Mouse (Mus musculus): Measurements from ENCODE around the gene Tfg. TPM values are rescaled to one million over a fixed set of nuclear protein-coding genes. Genes with fewer than 3 reads are reported as not detected.

The Tfg gene
- 159 and 168 TPM in 2 replicates for polyA plus RNA-seq (2015; fragmentation: Nextera tagmentation; extraction: Ambion mirVana)

GRCm38 (mm10) chr16:56717224-56718200 is at the start of gene Tfg:
Gene Tfg (minus strand): TSS chr16:56717450.
- Histone ChIP-seq H3K4me2 (replicated peaks) (peak within 1 kb of the TSS; percentile 80), H3K27me3 (no peaks in the 10 kb centered on the region), H3K27ac (peak within 1 kb of the TSS; percentile 96), H3K36me3 (no peaks in the 10 kb centered on the region), H3K4me3 (replicated peaks) (peak within 1 kb of the TSS; percentile 72), H3K4me1 (replicated peaks) (peaks cover 25% of the 10 kb centered on the region), H3K9ac (replicated peaks) (peak within 1 kb of the TSS; percentile 90), H3K9me3 (no peaks in the 10 kb centered on the region)
- WGBS, result under 1% methylated on average over 57 of the region's 62 CpGs
- ATAC-seq, result peak; percentile 98

- Histone ChIP-seq H3K4me1 (replicated peaks) (no peaks in the 10 kb centered on the region), H3K4me3 (replicated peaks) (no peak overlapping the region), H3K9me3 (no peaks in the 10 kb centered on the region), H3K36me3 (no peaks in the 10 kb centered on the region), H3K27me3 (no peaks in the 10 kb centered on the region), H3K4me2 (replicated peaks) (no peak overlapping the region), H3K27ac (no peak overlapping the region), H3K9ac (replicated peaks) (no peak overlapping the region)
- WGBS, result 33% methylated on average over 1 of the region's 1 CpGs
- no peak for ATAC-seq
These were observed 11.8 kb upstream of the Tfg start for GRCm38 (mm10) chr16:56729060-56729459.

DNA sequence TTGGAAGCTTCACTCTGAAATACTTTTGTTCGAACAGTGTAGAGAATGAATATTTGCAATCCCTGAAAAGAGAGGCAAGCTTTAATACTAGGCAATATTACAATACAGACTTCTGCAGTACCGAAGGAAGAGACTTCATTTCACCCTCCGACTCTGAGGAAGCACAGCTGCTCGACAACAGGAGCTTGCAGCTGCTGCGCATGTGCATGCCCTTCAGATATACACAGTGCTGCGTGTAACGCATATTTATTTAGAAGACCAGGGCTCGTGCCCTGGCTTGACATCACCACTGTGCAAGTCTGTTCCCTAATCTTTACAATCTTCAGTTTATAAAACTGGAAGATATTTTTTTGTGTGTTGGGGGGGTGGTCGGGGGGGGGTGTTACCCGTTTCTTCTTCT is 7.7 kb upstream of the Tfg start:
- ATAC-seq, result no peak
- no peak overlapping the region for H3K4me2 ChIP-seq (replicated peaks)

DNA sequence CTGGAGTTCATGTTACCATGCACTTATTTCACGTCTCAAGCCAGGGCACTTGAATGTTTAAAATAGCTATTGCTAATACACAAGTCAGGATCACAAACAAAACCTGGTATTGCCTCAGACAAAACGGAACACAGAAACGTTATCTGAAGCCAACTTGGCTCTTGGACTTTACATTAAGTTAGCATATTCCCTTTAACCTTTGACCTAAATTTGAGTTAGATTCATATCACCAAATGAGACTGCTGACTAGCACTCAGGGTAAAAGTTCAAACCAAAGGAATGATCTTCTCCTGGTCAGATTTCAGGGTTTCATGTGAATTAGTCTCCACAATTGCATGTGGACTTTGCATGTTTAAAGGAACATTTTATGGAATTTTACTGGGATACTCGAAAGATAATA is 5.1 kb upstream of the Tfg start:
- WGBS, result 69% methylated on average over 4 of the region's 4 CpGs
- Histone ChIP-seq H3K9me3 (no peaks in the 10 kb centered on the region), H3K4me3 (replicated peaks) (no peak overlapping the region), H3K27ac (no peak overlapping the region), H3K4me1 (replicated peaks) (0 out of 2 replicates have a peak, but pooled peaks cover 5% of the 10 kb centered on the region), H3K27me3 (no peaks in the 10 kb centered on the region), H3K4me2 (replicated peaks) (no peak overlapping the region), H3K36me3 (no peaks in the 10 kb centered on the region), H3K9ac (replicated peaks) (no peak overlapping the region)
- ATAC-seq, result no peak

More for the DNA sequence above, 7.7 kb upstream of the Tfg start:
- H3K4me3 ChIP-seq (replicated peaks), result no peak overlapping the region
- H3K27me3 ChIP-seq, result no peaks in the 10 kb centered on the region
- no peaks in the 10 kb centered on the region for H3K4me1 ChIP-seq (replicated peaks)
- H3K36me3 ChIP-seq, result no peaks in the 10 kb centered on the region
- no peak overlapping the region; the same call in 1 of the 2 replicates for H3K9ac ChIP-seq (replicated peaks)
- H3K9me3 ChIP-seq, result no peaks in the 10 kb centered on the region
- 83% methylated on average over 10 of the region's 10 CpGs for WGBS
- H3K27ac ChIP-seq, result no peak overlapping the region

- Histone ChIP-seq H3K27ac (no peak overlapping the region), H3K4me1 (replicated peaks) (peaks cover 25% of the 10 kb centered on the region), H3K4me2 (replicated peaks) (no peak overlapping the region), H3K27me3 (no peaks in the 10 kb centered on the region), H3K9me3 (no peaks in the 10 kb centered on the region), H3K4me3 (replicated peaks) (no peak overlapping the region), H3K36me3 (no peaks in the 10 kb centered on the region), H3K9ac (replicated peaks) (no peak overlapping the region)
- no peak for ATAC-seq
These were observed 1.8 kb upstream of the Tfg start for GRCm38 (mm10) chr16:56719031-56719430.

DNA sequence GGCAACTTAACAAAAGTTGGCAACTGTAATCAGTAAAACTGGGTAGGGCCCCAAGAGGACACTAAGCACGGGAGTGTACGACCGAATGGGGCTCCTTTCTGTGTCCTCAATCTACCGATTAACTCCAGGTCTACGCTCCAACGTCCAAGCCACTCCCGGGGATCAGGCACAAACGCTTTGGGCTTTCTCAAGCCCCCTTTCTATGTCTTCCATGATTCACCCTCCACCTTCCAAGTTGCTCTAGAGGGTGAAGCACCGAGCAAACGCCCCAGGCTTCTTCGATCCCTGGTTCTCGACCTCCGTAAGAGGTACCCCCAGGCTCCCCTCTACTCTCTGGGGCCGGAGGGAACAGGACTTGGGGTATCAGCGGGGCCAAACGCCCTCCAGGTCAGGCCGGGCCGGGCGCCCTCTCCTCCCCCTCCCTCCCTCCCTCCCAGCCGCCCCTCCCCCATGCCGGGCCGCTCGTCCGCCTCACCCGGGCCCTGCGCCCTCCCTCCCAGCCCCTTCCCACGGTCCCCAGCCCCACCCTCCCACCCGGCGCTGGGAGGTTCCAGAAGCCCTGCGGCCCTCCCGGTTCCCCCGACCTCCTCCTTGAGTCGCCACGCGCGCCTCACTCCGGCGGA is 582 bp downstream of the Tfg start:
- peak; percentile 65 for ATAC-seq
- H3K36me3 ChIP-seq, result peaks cover 6% of the 10 kb centered on the region
- under 1% methylated on average over 31 of the region's 38 CpGs for WGBS

GRCm38 (mm10) chr16:56715608-56716007 is 1.6 kb downstream of the Tfg start:
- no peaks in the 10 kb centered on the region for H3K9me3 ChIP-seq
- WGBS, result 78% methylated on average over 3 of the region's 3 CpGs
- peak overlapping the region; percentile 80 for H3K4me2 ChIP-seq (replicated peaks)
- H3K27me3 ChIP-seq, result no peaks in the 10 kb centered on the region
- peaks cover 15% of the 10 kb centered on the region for H3K36me3 ChIP-seq
- no peak overlapping the region for H3K9ac ChIP-seq (replicated peaks)
- peaks cover 25% of the 10 kb centered on the region for H3K4me1 ChIP-seq (replicated peaks)
- H3K4me3 ChIP-seq (replicated peaks), result peak overlapping the region; percentile 72
- no peak for ATAC-seq
- H3K27ac ChIP-seq, result no peak overlapping the region

More for the DNA sequence above, 582 bp downstream of the Tfg start:
- Histone ChIP-seq H3K4me1 (replicated peaks) (peaks cover 25% of the 10 kb centered on the region), H3K9ac (replicated peaks) (peak overlapping the region; percentile 90), H3K27ac (peak overlapping the region; percentile 96), H3K4me2 (replicated peaks) (peak overlapping the region; percentile 80), H3K9me3 (no peaks in the 10 kb centered on the region), H3K27me3 (no peaks in the 10 kb centered on the region), H3K4me3 (replicated peaks) (peak overlapping the region; percentile 72)

- ATAC-seq, result no peak
- Histone ChIP-seq H3K27ac (no peak overlapping the region), H3K4me2 (replicated peaks) (no peak overlapping the region), H3K27me3 (no peaks in the 10 kb centered on the region), H3K36me3 (peaks cover 53% of the 10 kb centered on the region), H3K4me3 (replicated peaks) (no peak overlapping the region), H3K9me3 (no peaks in the 10 kb centered on the region), H3K4me1 (replicated peaks) (peaks cover 5% of the 10 kb centered on the region), H3K9ac (replicated peaks) (no peak overlapping the region)
- 93% methylated on average over 3 of the region's 3 CpGs for WGBS
These were observed 7.2 kb downstream of the Tfg start for GRCm38 (mm10) chr16:56710071-56710470.

- no peak for ATAC-seq
- H3K27me3 ChIP-seq, result no peaks in the 10 kb centered on the region
- H3K27ac ChIP-seq, result no peak overlapping the region
- H3K4me1 ChIP-seq (replicated peaks), result no peaks in the 10 kb centered on the region
- no peak overlapping the region for H3K9ac ChIP-seq (replicated peaks)
- H3K4me2 ChIP-seq (replicated peaks), result no peak overlapping the region
- H3K36me3 ChIP-seq, result peaks cover 60% of the 10 kb centered on the region
- 85% methylated on average over 3 of the region's 3 CpGs for WGBS
- H3K9me3 ChIP-seq, result no peaks in the 10 kb centered on the region
- no peak overlapping the region for H3K4me3 ChIP-seq (replicated peaks)
These were observed 11.5 kb downstream of the Tfg start for GRCm38 (mm10) chr16:56705731-56706130.

DNA sequence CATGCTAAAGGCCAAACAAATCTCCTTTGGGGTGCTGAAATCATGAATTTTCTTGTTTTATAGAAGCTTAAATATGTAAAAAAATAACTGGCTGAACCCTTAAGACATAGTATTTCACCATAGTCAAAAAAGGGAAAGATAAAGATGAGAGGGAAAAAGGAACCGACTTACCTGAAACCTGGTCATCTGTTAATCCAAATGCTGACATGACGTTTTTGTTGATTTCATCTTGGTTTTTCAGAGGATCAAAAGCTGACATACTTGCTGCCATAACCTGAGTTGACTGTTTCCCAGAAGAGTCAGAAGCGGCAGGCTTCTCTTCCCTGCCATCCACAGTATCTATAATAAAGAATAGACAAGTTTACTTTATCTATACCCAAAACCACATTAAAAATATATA is 16.4 kb downstream of the Tfg start:
- no peaks in the 10 kb centered on the region for H3K9me3 ChIP-seq
- peaks cover 36% of the 10 kb centered on the region for H3K36me3 ChIP-seq
- H3K27me3 ChIP-seq, result no peaks in the 10 kb centered on the region
- no peaks in the 10 kb centered on the region for H3K4me1 ChIP-seq (replicated peaks)
- 92% methylated on average over 3 of the region's 3 CpGs for WGBS
- H3K9ac ChIP-seq (replicated peaks), result no peak overlapping the region
- H3K4me2 ChIP-seq (replicated peaks), result no peak overlapping the region
- ATAC-seq, result no peak
- no peak overlapping the region for H3K27ac ChIP-seq
- no peak overlapping the region for H3K4me3 ChIP-seq (replicated peaks)

DNA sequence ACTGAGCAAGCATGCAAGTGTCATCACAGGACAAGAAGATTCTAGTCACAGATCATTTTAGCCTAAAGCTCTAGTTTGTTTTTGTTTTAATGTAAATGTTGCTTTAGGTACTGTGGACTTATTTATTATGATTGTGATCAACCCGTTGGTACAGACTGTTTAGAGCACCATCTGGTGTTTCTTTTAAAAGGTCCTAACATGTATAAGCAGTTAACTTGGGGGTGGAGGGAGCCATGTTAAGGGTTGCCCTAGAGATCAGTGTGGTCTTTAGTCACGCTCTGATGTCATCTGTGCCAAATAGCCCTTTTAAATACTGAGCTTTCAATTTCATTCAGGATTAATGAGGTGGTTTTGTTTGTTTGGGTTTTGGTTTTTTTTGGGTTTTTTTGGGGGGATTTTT is 20.8 kb downstream of the Tfg start:
- Histone ChIP-seq H3K4me2 (replicated peaks) (no peak overlapping the region), H3K4me1 (replicated peaks) (no peaks in the 10 kb centered on the region), H3K36me3 (peaks cover 30% of the 10 kb centered on the region), H3K4me3 (replicated peaks) (no peak overlapping the region), H3K9me3 (no peaks in the 10 kb centered on the region), H3K27me3 (no peaks in the 10 kb centered on the region), H3K9ac (replicated peaks) (no peak overlapping the region), H3K27ac (no peak overlapping the region)
- no peak for ATAC-seq
- WGBS, result 76% methylated on average over 2 of the region's 2 CpGs

GRCm38 (mm10) chr16:56690715-56691114 is 26.5 kb downstream of the Tfg start:
- H3K4me3 ChIP-seq (replicated peaks), result no peak overlapping the region
- no peak overlapping the region for H3K27ac ChIP-seq
- WGBS, result 94% methylated on average over 7 of the region's 7 CpGs
- no peak for ATAC-seq
- no peak overlapping the region for H3K9ac ChIP-seq (replicated peaks)
- no peak overlapping the region for H3K4me2 ChIP-seq (replicated peaks)
- H3K36me3 ChIP-seq, result peaks cover 39% of the 10 kb centered on the region
- no peaks in the 10 kb centered on the region for H3K9me3 ChIP-seq
- H3K4me1 ChIP-seq (replicated peaks), result no peaks in the 10 kb centered on the region
- no peaks in the 10 kb centered on the region for H3K27me3 ChIP-seq
